Mouse (Mus musculus): ENCODE data around the gene Nanos1. TPM values are rescaled to one million over a fixed set of nuclear protein-coding genes. Genes with fewer than 3 reads are reported as not detected.
A peak's percentile ranks its signal among the peaks of the same experiment; 100 is the strongest.

Nanos1 gene
- polyA plus RNA-seq, 1 experiment from 2014 or later = 22.7 TPM

DNA sequence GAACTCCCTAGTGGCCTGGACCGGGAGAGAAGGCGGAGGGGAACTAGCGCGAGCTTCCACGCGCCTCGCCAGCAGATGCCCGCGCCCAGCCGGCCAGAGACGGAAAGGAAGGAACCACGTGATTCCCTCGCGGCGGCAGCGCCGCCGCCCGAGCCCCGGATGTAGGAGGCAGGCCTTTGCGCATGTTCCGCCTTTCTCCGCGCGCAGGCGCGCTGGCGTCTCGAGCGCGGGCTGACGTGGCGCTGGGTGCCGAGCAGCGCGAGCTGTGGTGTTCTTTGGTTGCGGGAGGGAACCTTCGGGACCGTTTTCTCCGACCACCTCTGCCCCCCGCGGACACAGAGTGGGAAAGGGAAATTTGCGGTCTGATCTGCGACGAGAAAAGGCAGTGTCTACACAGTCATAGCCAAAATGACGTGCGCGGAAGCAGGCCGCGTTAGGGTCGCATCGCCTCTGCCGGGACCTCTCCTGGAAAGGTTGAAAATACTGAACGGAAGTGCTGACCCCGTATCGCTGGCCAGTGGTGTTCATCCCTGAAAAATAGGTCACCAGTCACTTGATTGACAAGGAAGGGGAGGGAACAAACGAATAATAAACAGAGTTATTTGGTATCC, 34.9 kb downstream of the Nanos1 start, which contains the start of gene Eif3a:
TSS of gene Eif3a (minus strand) at position 108 of the 611 bp plus-strand sequence.
- H3K4me1 ChIP-seq = peaks cover 28% of the 10 kb centered on the region
- ATAC-seq (replicated peaks) = peak; percentile 96

DNA sequence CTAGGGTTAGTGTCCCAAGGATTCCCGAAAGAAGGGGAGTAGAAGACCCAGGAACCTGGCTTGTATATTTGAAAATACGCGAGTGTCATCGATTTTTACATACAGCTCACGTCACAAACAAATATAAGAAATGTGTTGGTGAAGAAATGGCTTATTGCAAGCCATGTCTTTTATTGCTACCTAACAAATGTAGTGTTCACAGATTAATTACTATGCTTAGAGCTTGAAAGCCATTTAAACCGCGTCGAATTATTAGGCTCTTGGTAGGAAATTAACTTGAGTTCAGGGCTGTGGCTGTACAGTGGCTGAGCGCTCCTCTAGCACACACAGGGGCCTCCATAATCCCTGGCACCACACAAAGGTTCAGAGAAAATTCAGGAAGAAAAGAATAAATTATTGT, 35.4 kb downstream of the Nanos1 start:
- Histone ChIP-seq H3K9ac (peak overlapping the region; percentile 59), H3K4me1 (peaks cover 23% of the 10 kb centered on the region), H3K27ac (peak overlapping the region; percentile 96), H3K36me3 (replicated peaks) (no peaks in the 10 kb centered on the region), H3K27me3 (replicated peaks) (no peaks in the 10 kb centered on the region), H3K4me3 (peak overlapping the region; percentile 92), H3K9me3 (no peaks in the 10 kb centered on the region), H3K4me2 (peak overlapping the region; percentile 61)
- peak; percentile 34 for ATAC-seq (replicated peaks)
- WGBS = 10% methylated on average over 9 of the region's 9 CpGs

More for the DNA sequence above, 34.9 kb downstream of the Nanos1 start, which contains the start of gene Eif3a:
- Histone ChIP-seq H3K36me3 (replicated peaks) (no peaks in the 10 kb centered on the region), H3K4me2 (peak within 1 kb of the TSS; percentile 61), H3K27ac (peak within 1 kb of the TSS; percentile 96), H3K4me3 (peak within 1 kb of the TSS; percentile 92), H3K27me3 (replicated peaks) (no peaks in the 10 kb centered on the region), H3K9me3 (no peaks in the 10 kb centered on the region), H3K9ac (peak within 1 kb of the TSS; percentile 98)
- under 1% methylated on average over 57 of the region's 57 CpGs for WGBS

- H3K36me3 ChIP-seq (replicated peaks) = no peaks in the 10 kb centered on the region
- H3K9ac ChIP-seq = no peak overlapping the region
- ATAC-seq (replicated peaks) = no peak
- 90% methylated on average over 2 of the region's 2 CpGs for WGBS
- H3K9me3 ChIP-seq = no peaks in the 10 kb centered on the region
- no peak overlapping the region for H3K4me2 ChIP-seq
- H3K4me3 ChIP-seq = no peak overlapping the region
- H3K27ac ChIP-seq = no peak overlapping the region
- H3K27me3 ChIP-seq (replicated peaks) = no peaks in the 10 kb centered on the region
- peaks cover 14% of the 10 kb centered on the region for H3K4me1 ChIP-seq
Measured at GRCm38 (mm10) chr19:60793170-60793707, 37.5 kb downstream of the Nanos1 start.

GRCm38 (mm10) chr19:60795244-60795643, 39.5 kb downstream of the Nanos1 start:
- Histone ChIP-seq H3K27ac (no peak overlapping the region), H3K36me3 (replicated peaks) (no peaks in the 10 kb centered on the region), H3K9ac (no peak overlapping the region), H3K4me1 (peaks cover 3% of the 10 kb centered on the region; the same call in 1 of the 2 replicates), H3K4me2 (no peak overlapping the region), H3K4me3 (no peak overlapping the region), H3K9me3 (no peaks in the 10 kb centered on the region), H3K27me3 (replicated peaks) (no peaks in the 10 kb centered on the region)
- ATAC-seq (replicated peaks) = no peak
- WGBS = 68% methylated on average over 2 of the region's 2 CpGs

DNA sequence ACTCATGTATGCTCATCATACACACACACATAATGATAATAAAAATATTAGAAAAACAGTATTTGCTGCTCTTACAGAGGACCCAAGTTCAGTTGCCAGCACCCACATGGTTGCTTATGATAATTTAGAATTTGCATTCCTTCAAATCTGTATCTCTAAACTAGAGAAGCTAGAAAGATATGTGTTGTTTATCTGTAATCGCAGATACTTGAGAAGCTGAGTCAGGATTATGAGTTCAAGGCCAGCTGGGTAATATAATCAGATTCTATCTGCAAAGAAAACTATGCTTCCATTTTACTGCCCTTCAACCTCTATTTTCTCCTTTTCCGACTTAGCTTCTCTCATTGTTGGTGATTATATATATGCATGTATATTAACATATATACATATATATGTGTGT, 41.6 kb downstream of the Nanos1 start:
- 96% methylated on average over 2 of the region's 2 CpGs for WGBS
- no peak for ATAC-seq (replicated peaks)

DNA sequence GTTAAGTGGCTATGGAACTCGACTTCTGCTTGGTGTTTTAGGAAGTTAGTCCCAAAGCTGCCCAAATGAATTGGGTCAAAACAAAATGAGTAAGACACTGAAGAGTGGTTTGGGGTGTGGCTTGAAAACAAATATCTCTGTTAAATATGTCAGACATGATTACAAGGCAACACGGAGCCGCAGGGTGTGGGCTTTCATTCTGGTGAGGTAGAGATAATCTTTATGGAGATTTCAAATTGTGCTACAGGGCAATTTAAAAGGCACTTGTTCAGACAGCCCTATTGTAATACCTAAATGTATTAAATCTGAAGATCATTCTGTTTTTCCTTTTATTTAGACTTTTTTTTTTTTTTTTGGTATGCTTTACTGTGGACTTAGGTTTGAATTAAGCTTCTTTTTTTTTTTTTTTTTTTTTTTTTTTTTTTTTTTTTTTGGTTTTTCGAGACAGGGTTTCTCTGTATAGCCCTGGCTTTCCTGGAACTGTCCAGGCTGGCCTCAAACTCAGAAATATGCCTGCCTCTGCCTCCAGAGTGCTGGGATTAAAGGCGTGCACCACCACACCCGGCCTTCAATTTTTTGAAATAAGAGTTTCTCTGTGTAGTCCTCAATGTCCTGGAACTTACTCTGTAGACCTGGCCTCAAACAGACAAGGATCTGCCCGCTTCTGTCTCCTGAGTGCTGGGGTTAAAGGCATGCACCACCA, 44.2 kb downstream of the Nanos1 start:
- Histone ChIP-seq H3K36me3 (replicated peaks) (no peaks in the 10 kb centered on the region), H3K4me2 (no peak overlapping the region), H3K4me1 (no peaks in the 10 kb centered on the region), H3K4me3 (no peak overlapping the region), H3K9ac (no peak overlapping the region), H3K27ac (no peak overlapping the region), H3K9me3 (no peaks in the 10 kb centered on the region), H3K27me3 (replicated peaks) (no peaks in the 10 kb centered on the region)
- ATAC-seq (replicated peaks) = no peak
- WGBS = 70% methylated on average over 7 of the region's 7 CpGs

More for the DNA sequence above, 41.6 kb downstream of the Nanos1 start:
- Histone ChIP-seq H3K4me1 (no peaks in the 10 kb centered on the region), H3K4me2 (no peak overlapping the region), H3K9me3 (no peaks in the 10 kb centered on the region), H3K9ac (no peak overlapping the region), H3K4me3 (no peak overlapping the region), H3K36me3 (replicated peaks) (no peaks in the 10 kb centered on the region), H3K27me3 (replicated peaks) (no peaks in the 10 kb centered on the region), H3K27ac (no peak overlapping the region)

DNA sequence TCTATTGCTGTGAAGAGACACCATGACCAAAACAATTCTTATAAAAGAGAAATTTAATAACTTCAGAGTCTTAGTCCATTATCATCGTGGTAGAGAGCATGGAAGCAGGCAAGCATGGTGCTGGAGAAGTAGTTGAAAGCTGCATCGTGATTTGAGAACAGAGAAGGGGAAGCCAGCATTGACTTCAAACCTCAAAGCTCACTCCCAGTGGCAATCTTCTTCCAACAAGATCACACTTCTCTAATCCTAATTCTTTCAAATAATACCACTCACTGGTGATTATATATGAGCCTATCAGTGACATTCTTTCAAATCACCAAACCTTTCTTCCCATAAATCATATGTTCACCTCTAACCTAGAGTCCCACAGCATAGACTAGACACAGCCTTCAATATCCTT, 49.1 kb downstream of the Nanos1 start:
- no peak for ATAC-seq (replicated peaks)
- Histone ChIP-seq H3K9ac (no peak overlapping the region), H3K9me3 (no peaks in the 10 kb centered on the region), H3K4me1 (no peaks in the 10 kb centered on the region), H3K27ac (no peak overlapping the region), H3K36me3 (replicated peaks) (no peaks in the 10 kb centered on the region), H3K27me3 (replicated peaks) (no peaks in the 10 kb centered on the region), H3K4me3 (no peak overlapping the region), H3K4me2 (no peak overlapping the region)
- 62% methylated on average over 2 of the region's 2 CpGs for WGBS

Small RNAs within 50 kb of the gene (microRNA-seq; reads per million reads assigned to microRNA genes)
- not detected for gene mmu-mir-3084-1

Other genes starting within 250 kb of the Nanos1 start
- gene Cacul1, start 175.0 kb upstream of the Nanos1 start, polyA plus RNA-seq (2015; fragmentation: Nextera tagmentation; extraction: Ambion mirVana) = 23.0 and 24.9 TPM in 2 replicates
- 109 and 111 TPM in 2 replicates for gene Eif3a, start 34.7 kb downstream of the Nanos1 start, polyA plus RNA-seq (2015; fragmentation: Nextera tagmentation; extraction: Ambion mirVana)
- gene Fam45a, start 55.6 kb downstream of the Nanos1 start, polyA plus RNA-seq (2015; fragmentation: Nextera tagmentation; extraction: Ambion mirVana) = 38.7 and 39.4 TPM in 2 replicates
- gene Sfxn4, start 105.5 kb downstream of the Nanos1 start, polyA plus RNA-seq (2015; fragmentation: Nextera tagmentation; extraction: Ambion mirVana) = 10.7 and 11.5 TPM in 2 replicates
- 87.2 and 90.3 TPM in 2 replicates for gene Prdx3, start 118.6 kb downstream of the Nanos1 start, polyA plus RNA-seq (2015; fragmentation: Nextera tagmentation; extraction: Ambion mirVana)
- 2.5 and 2.6 TPM in 2 replicates for gene Grk5, start 133.8 kb downstream of the Nanos1 start, polyA plus RNA-seq (2015; fragmentation: Nextera tagmentation; extraction: Ambion mirVana)

Measured in midbrain, embryonic 15.5 days (tissue).